Mouse (Mus musculus): ENCODE measurements around the gene Gm4871.
"Not testable (repeated sequence)": the region's sequence is repeated elsewhere in the genome, so short reads cannot be mapped to it uniquely, and the experiment has no call there.

DNA sequence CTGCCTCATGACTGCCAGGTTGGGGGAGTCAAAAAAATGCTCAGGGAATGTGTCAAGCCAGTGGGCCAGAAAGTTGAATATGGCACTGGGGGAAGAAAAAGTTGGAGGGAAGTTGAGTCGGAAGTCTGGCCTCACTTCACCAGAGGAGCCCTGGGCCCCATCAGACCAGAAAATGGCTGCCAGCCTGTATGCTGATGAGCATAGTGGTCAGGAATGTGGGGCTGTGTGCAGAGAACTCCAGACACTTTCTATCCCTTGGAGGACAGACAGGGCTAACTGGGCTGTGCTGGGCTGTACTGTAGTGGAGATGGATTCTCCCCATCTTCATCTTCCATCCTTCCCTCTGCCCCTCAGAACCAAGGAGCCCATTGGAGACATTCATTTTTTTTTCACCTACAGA is 2.1 kb downstream of the Gm4871 start:
- not testable (repeated sequence) for TF ChIP-seq CTCF (IDR thresholded peaks at IDR 0.05; ENCODE audit: low read depth, low read length); POLR2A (IDR thresholded peaks at IDR 0.05; ENCODE audit: extremely low read depth, insufficient read depth, low read length)

Measured in liver, adult 2 months (tissue).